Mouse (Mus musculus): Measurements from ENCODE around the gene Slc10a1. TPM values are rescaled to one million over a fixed set of nuclear protein-coding genes. Genes with fewer than 3 reads are reported as not detected.

Gene Slc10a1
- polyA plus RNA-seq (2015; fragmentation: Nextera tagmentation; extraction: Ambion mirVana): 11.1 and 20.1 TPM in 2 replicates

GRCm38 (mm10) chr12:80968605-80969004 is at the start of gene Slc10a1:
Gene Slc10a1, minus strand, starts transcription at chr12:80968705.

GRCm38 (mm10) chr12:80945334-80945995 is 23.0 kb downstream of the Slc10a1 start, which contains the start of gene Srsf5:
Gene Srsf5, plus strand, starts transcription at chr12:80945504.

Other genes starting within 250 kb of the Slc10a1 start
- gene Ccdc177, start 208.0 kb downstream of the Slc10a1 start, polyA plus RNA-seq (2015; fragmentation: Nextera tagmentation; extraction: Ambion mirVana): 0.08 and 0.10 TPM in 2 replicates
- 11.4 and 14.0 TPM in 2 replicates for gene Susd6, start 178.2 kb downstream of the Slc10a1 start, polyA plus RNA-seq (2015; fragmentation: Nextera tagmentation; extraction: Ambion mirVana)
- 328 and 563 TPM in 2 replicates for gene Srsf5, start 23.2 kb downstream of the Slc10a1 start, polyA plus RNA-seq (2015; fragmentation: Nextera tagmentation; extraction: Ambion mirVana)
- gene Smoc1, start 58.1 kb upstream of the Slc10a1 start, polyA plus RNA-seq (2015; fragmentation: Nextera tagmentation; extraction: Ambion mirVana): 12.5 and 37.1 TPM in 2 replicates